Mouse (Mus musculus) MEL (cell line): Measurements from ENCODE around the gene Selenom. TPM values are rescaled to one million over a fixed set of nuclear protein-coding genes. Genes with fewer than 3 reads are reported as not detected.

ENCODE experiments used
- DNase-seq: peaks from one replicate; pipeline ENCODE4 v3.0.0; 2011; ENCODE audit warnings: low read depth, low spot score
- H3K27ac ChIP-seq: 2 replicates; pipeline ENCODE4 v1.5.1; 2012; ENCODE audit warnings: low read depth, mild to moderate bottlenecking, control low read depth, low read length, moderate library complexity; ENCODE audit not compliant: control insufficient read depth
- H3K27me3 ChIP-seq, 2 experiments: fragments of 150-350 bp in 1 of 2; sonication (generic) in 1 of 2; 2 replicates each; pipeline ENCODE4 v1.6.1; 2012; ENCODE audit warnings: low read length in 2 of 2, mild to moderate bottlenecking in 2 of 2, improper control_type of control experiment in 1 of 2, moderate library complexity in 1 of 2; ENCODE audit not compliant: insufficient read depth in 2 of 2, control insufficient read depth in 1 of 2
- H3K36me3 ChIP-seq, 2 experiments: 2 replicates each; pipeline ENCODE4 v1.6.1; 2012 to 2014; ENCODE audit warnings: low read length in 2 of 2, improper control_type of control experiment in 1 of 2, inconsistent platforms in 1 of 2, mild to moderate bottlenecking in 1 of 2; ENCODE audit not compliant: insufficient read depth in 2 of 2, control insufficient read depth in 1 of 2
- H3K4me1 ChIP-seq, 2 experiments: fragments of 150-350 bp in 1 of 2; sonication (generic) in 1 of 2; 2 replicates each; pipeline ENCODE4 v1.6.1; 2012; ENCODE audit warnings: low read length in 2 of 2, improper control_type of control experiment in 1 of 2, mild to moderate bottlenecking in 1 of 2; ENCODE audit not compliant: insufficient read depth in 2 of 2, control insufficient read depth in 1 of 2
- H3K4me3 ChIP-seq, 2 experiments: fragments of 150-350 bp in 1 of 2; sonication (generic) in 1 of 2; 2 replicates each; pipeline ENCODE4 v1.5.1; 2012; ENCODE audit warnings: low read depth in 2 of 2, low read length in 2 of 2, mild to moderate bottlenecking in 2 of 2, moderate library complexity in 2 of 2, control low read depth in 1 of 2, improper control_type of control experiment in 1 of 2; ENCODE audit not compliant: control insufficient read depth in 1 of 2, insufficient read depth in 1 of 2
- H3K79me2 ChIP-seq: 2 replicates; pipeline ENCODE4 v1.6.1; 2012; ENCODE audit warnings: mild to moderate bottlenecking, low read length, moderate library complexity; ENCODE audit not compliant: control insufficient read depth, poor library complexity, insufficient read depth
- H3K9ac ChIP-seq: 2 replicates; pipeline ENCODE4 v1.6.1; 2012; ENCODE audit warnings: low read depth, mild to moderate bottlenecking, control low read depth, low read length, moderate library complexity; ENCODE audit not compliant: control insufficient read depth, poor library complexity, severe bottlenecking
- H3K9me3 ChIP-seq: fragments of 150-350 bp; sonication (generic); replicated peaks from 2 replicates; pipeline ENCODE4 v1.6.1; 2012; ENCODE audit warnings: mild to moderate bottlenecking, low read length, improper control_type of control experiment, moderate library complexity; ENCODE audit not compliant: insufficient read depth
- BHLHE40 ChIP-seq: IDR thresholded peaks from 2 replicates; pipeline ENCODE4 v1.6.1; 2012; ENCODE audit warnings: low read depth, mild to moderate bottlenecking, inconsistent platforms, low read length, improper control_type of control experiment, borderline replicate concordance
- CHD1 ChIP-seq: IDR thresholded peaks from 2 replicates; pipeline ENCODE4 v1.6.1; 2012; ENCODE audit warnings: low read depth, mild to moderate bottlenecking, inconsistent platforms, low read length, improper control_type of control experiment
- CHD2 ChIP-seq: IDR thresholded peaks from 2 replicates; pipeline ENCODE4 v1.6.1; 2011; ENCODE audit warnings: low read length, improper control_type of control experiment
- CTCF ChIP-seq, 3 experiments: IDR thresholded peaks in 2 of 3; conservative IDR thresholded peaks in 1 of 3; 2 replicates each; pipeline ENCODE4 v1.5.1; 2011 to 2012; ENCODE audit warnings: low read length in 3 of 3, low read depth in 2 of 3, mild to moderate bottlenecking in 2 of 3, improper control_type of control experiment in 1 of 3, inconsistent platforms in 1 of 3, mixed read lengths in 1 of 3, moderate library complexity in 1 of 3; ENCODE audit not compliant: control insufficient read depth in 1 of 3, insufficient read depth in 1 of 3, poor library complexity in 1 of 3, severe bottlenecking in 1 of 3
- E2F4 ChIP-seq: IDR thresholded peaks from 2 replicates; pipeline ENCODE4 v1.6.1; 2011; ENCODE audit warnings: low read depth, low read length, improper control_type of control experiment, borderline replicate concordance
- EP300 ChIP-seq, 2 experiments: IDR thresholded peaks; 2 replicates each; pipeline ENCODE4 v1.6.1; 2011; ENCODE audit warnings: improper control_type of control experiment in 2 of 2, low read length in 2 of 2, low read depth in 1 of 2, mild to moderate bottlenecking in 1 of 2
- ETS1 ChIP-seq: IDR thresholded peaks from 2 replicates; pipeline ENCODE4 v1.6.1; 2012; ENCODE audit warnings: low read depth, mild to moderate bottlenecking, inconsistent platforms, low read length, improper control_type of control experiment, moderate library complexity
- GABPA ChIP-seq: IDR thresholded peaks from 2 replicates; pipeline ENCODE4 v1.6.1; 2012; ENCODE audit warnings: low read depth, mild to moderate bottlenecking, inconsistent platforms, low read length, improper control_type of control experiment, moderate library complexity
- GATA1 ChIP-seq: IDR thresholded peaks from 2 replicates; pipeline ENCODE4 v1.6.1; 2011; ENCODE audit warnings: low read depth, low read length, improper control_type of control experiment
- HCFC1 ChIP-seq: IDR thresholded peaks from 2 replicates; pipeline ENCODE4 v1.6.1; 2012; ENCODE audit warnings: low read depth, mild to moderate bottlenecking, inconsistent platforms, low read length, improper control_type of control experiment, moderate library complexity
- JUND ChIP-seq: IDR thresholded peaks from 2 replicates; pipeline ENCODE4 v1.6.1; 2011; ENCODE audit warnings: low read depth, mild to moderate bottlenecking, improper control_type of control experiment, low read length
- KAT2A ChIP-seq: conservative IDR thresholded peaks from 2 replicates; pipeline ENCODE4 v1.6.1; 2012; ENCODE audit warnings: low read depth, low read length, improper control_type of control experiment, inconsistent platforms
- MAX ChIP-seq: IDR thresholded peaks from 2 replicates; pipeline ENCODE4 v1.6.1; 2011; ENCODE audit warnings: low read length, improper control_type of control experiment
- MAZ ChIP-seq: IDR thresholded peaks from 2 replicates; pipeline ENCODE4 v1.6.1; 2012; ENCODE audit warnings: low read depth, mild to moderate bottlenecking, inconsistent platforms, low read length, improper control_type of control experiment
- MXI1 ChIP-seq: IDR thresholded peaks from 2 replicates; pipeline ENCODE4 v1.6.1; 2011; ENCODE audit warnings: mild to moderate bottlenecking, low read depth, low read length, improper control_type of control experiment
- MYB ChIP-seq: IDR thresholded peaks from 2 replicates; pipeline ENCODE4 v1.6.1; 2011; ENCODE audit warnings: mild to moderate bottlenecking, low read depth, low read length, improper control_type of control experiment
- NRF1 ChIP-seq: IDR thresholded peaks from 2 replicates; pipeline ENCODE4 v1.6.1; 2014; ENCODE audit warnings: low read depth, mild to moderate bottlenecking, inconsistent platforms, low read length, improper control_type of control experiment, moderate library complexity; ENCODE audit not compliant: poor library complexity, insufficient read depth, severe bottlenecking
- POLR2AphosphoS2 ChIP-seq: IDR thresholded peaks from 2 replicates; pipeline ENCODE4 v1.6.1; 2011; ENCODE audit warnings: low read length, improper control_type of control experiment
- POLR2AphosphoS5 ChIP-seq: IDR thresholded peaks from 2 replicates; pipeline ENCODE4 v1.6.1; 2012; ENCODE audit warnings: low read depth, borderline replicate concordance, mild to moderate bottlenecking, inconsistent platforms, low read length, moderate library complexity, mixed read lengths
- RCOR1 ChIP-seq: IDR thresholded peaks from 2 replicates; pipeline ENCODE4 v1.6.1; 2012; ENCODE audit warnings: low read depth, mild to moderate bottlenecking, inconsistent platforms, low read length, improper control_type of control experiment
- TAL1 ChIP-seq: IDR thresholded peaks from 2 replicates; pipeline ENCODE4 v1.6.1; 2012; ENCODE audit warnings: mild to moderate bottlenecking, inconsistent platforms, low read length, moderate library complexity, mixed read lengths
- TBP ChIP-seq: IDR thresholded peaks from 2 replicates; pipeline ENCODE4 v1.8.0; 2011; ENCODE audit warnings: low read depth, low read length, improper control_type of control experiment
- UBTF ChIP-seq: IDR thresholded peaks from 2 replicates; pipeline ENCODE4 v1.6.1; 2012; ENCODE audit warnings: low read depth, mild to moderate bottlenecking, inconsistent platforms, low read length, improper control_type of control experiment, moderate library complexity, borderline replicate concordance; ENCODE audit not compliant: insufficient read depth
- USF1 ChIP-seq: IDR thresholded peaks from 2 replicates; pipeline ENCODE4 v1.6.1; 2014; ENCODE audit warnings: low read depth, mild to moderate bottlenecking, inconsistent platforms, low read length, improper control_type of control experiment, moderate library complexity
- USF2 ChIP-seq, 2 experiments: IDR thresholded peaks; 2 replicates each; pipeline ENCODE4 v1.6.1; 2011 to 2012; ENCODE audit warnings: improper control_type of control experiment in 2 of 2, low read length in 2 of 2, borderline replicate concordance in 1 of 2, inconsistent platforms in 1 of 2, low read depth in 1 of 2, mild to moderate bottlenecking in 1 of 2; ENCODE audit not compliant: insufficient read depth in 1 of 2
- ZC3H11A ChIP-seq: IDR thresholded peaks from 2 replicates; pipeline ENCODE4 v1.6.1; 2012; ENCODE audit warnings: low read depth, mild to moderate bottlenecking, inconsistent platforms, low read length, improper control_type of control experiment
- ZKSCAN1 ChIP-seq: IDR thresholded peaks from 2 replicates; pipeline ENCODE4 v1.6.1; 2012; ENCODE audit warnings: low read depth, mild to moderate bottlenecking, inconsistent platforms, low read length, improper control_type of control experiment, moderate library complexity
- ZMIZ1 ChIP-seq: IDR thresholded peaks from 2 replicates; pipeline ENCODE4 v1.6.1; 2012; ENCODE audit warnings: low read depth, mild to moderate bottlenecking, inconsistent platforms, low read length, improper control_type of control experiment, moderate library complexity
- ZNF384 ChIP-seq: IDR thresholded peaks from 2 replicates; pipeline ENCODE4 v1.6.1; 2012; ENCODE audit warnings: low read depth, mild to moderate bottlenecking, inconsistent platforms, low read length, improper control_type of control experiment
- polyA plus RNA-seq, 2 experiments: library from polyadenylated mRNA; stranded (reverse) in 1 of 2; unstranded in 1 of 2; fragments of >175 nt in 1 of 2; fragments of >200 nt in 1 of 2; gene quantifications; 2 replicates each; pipeline versions ENCODE4 v1.2.1 to v1.2.4; 2012; ENCODE audit warnings: low replicate concordance in 2 of 2, low read depth in 1 of 2; ENCODE audit not compliant: insufficient read length in 2 of 2, insufficient read depth in 1 of 2, missing spikeins in 1 of 2
- total RNA-seq: library from RNA; depleted of rRNA; stranded (reverse); fragments of 300-350 nt; gene quantifications from 2 replicates; pipeline ENCODE4 v1.2.3, GENCODE M21; 2012

Selenom gene
- total and polyA plus RNA-seq, 3 experiments = 29.5 to 35.4 TPM; not detected in 1

- TF ChIP-seq ZMIZ1 = no peak
- peak in 1 of 2 experiments; percentile 14; a peak in 1 of 4 replicates for TF ChIP-seq EP300 (IDR thresholded peaks at IDR 0.05; ENCODE audit: low read depth in 1 of 2, low read length in 2 of 2)
- TF ChIP-seq MYB = 0 out of 2 replicates have a peak, but pooled peaks have one; percentile 39
- peak; percentile 97 for TF ChIP-seq POLR2AphosphoS2
- TF ChIP-seq POLR2AphosphoS5 = peak; percentile 98
- TF ChIP-seq MAZ = no peak; the same call in 1 of the 2 replicates
- peak; percentile 53; the same call in 1 of the 2 replicates for TF ChIP-seq CHD2
Observed at GRCm38 (mm10) chr11:3516859-3517845, 2.7 kb downstream of the Selenom start (continued).

DNA sequence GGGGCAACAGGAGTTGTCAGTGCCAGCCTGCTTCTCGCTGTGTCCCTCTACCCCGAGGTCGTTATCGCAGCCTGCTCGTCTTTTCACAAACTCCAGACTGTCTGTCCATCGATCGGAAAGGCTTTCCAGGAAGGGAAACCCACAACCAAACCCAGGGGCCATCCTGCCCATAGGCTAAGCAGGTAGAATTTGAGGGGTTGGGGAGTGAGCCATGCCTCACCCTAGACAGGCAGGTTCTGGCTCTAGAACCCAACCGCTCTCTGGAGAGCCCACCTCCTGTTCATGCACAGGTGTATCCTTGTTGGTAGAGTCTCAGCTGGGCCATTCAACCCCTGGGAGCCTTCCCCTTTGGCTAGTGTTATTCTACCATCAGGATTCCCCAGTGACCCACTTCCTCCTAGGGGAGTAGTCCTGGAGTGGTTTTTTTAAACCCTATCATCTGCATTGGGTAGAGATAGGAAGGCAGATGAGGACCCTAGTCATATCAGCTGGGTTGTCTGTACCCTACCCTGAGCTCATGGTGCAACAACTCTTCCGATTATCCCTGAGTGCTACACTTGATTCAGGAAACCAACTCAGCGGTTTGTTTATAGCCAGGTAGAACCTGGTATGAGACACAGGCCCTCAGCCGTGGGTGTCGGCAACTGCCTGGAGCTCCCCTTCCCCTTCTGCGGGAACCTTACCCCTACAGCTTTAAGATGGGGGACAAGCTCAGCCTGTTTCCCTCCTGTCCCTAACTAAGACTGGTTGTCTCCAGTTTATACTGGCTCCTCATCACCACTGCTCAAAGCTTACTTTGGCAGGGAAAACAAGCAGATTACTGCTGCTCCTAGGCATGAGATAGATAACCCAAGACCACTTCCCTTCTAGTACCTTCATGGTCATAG, 3.6 kb downstream of the Selenom start:
- H3K4me3 ChIP-seq = no peak overlapping the region
- peak overlapping the region; percentile 30 for H3K9ac ChIP-seq
- DNase-seq = peak; percentile 88
- peaks cover 0 to 42% of the 10 kb centered on the region in 2 experiments; a peak in 3 of 4 replicates for H3K4me1 ChIP-seq
- H3K9me3 ChIP-seq = no peaks in the 10 kb centered on the region
- H3K36me3 ChIP-seq = peaks cover 6 to 16% of the 10 kb centered on the region in 2 experiments; a peak in 3 of 4 replicates
- no peaks in the 10 kb centered on the region for H3K27me3 ChIP-seq
- H3K79me2 ChIP-seq = peaks cover 2% of the 10 kb centered on the region; the same call in 1 of the 2 replicates
- peak overlapping the region; percentile 68 for H3K27ac ChIP-seq
- TF ChIP-seq HCFC1 = no peak
- no peak for TF ChIP-seq NRF1
- TF ChIP-seq POLR2AphosphoS2 = peak; percentile 26
- TF ChIP-seq GATA1 = no peak
- no peak; the same call in 1 of the 2 replicates for TF ChIP-seq E2F4
- TF ChIP-seq KAT2A = no peak
- no peak for TF ChIP-seq JUND
- TF ChIP-seq TBP = no peak
- TF ChIP-seq ZC3H11A = no peak
- peak; percentile 20; the same call in 1 of the 2 replicates for TF ChIP-seq CHD2
- no peak; the same call in 1 of the 2 replicates for TF ChIP-seq MXI1
- TF ChIP-seq CHD1 = no peak
- TF ChIP-seq ZKSCAN1 = peak; percentile 59; the same call in 1 of the 2 replicates
- no peak for TF ChIP-seq UBTF
- peak; percentile 88 for TF ChIP-seq ETS1
- no peak for TF ChIP-seq MAX
- peak; percentile 77 for TF ChIP-seq ZNF384
- TF ChIP-seq GABPA = no peak
- peak; percentile 53 for TF ChIP-seq RCOR1
- 0 out of 2 replicates have a peak, but pooled peaks have one; percentile 1 for TF ChIP-seq TAL1
- peak; percentile 66; the same call in 1 of the 2 replicates for TF ChIP-seq BHLHE40
- no peak for TF ChIP-seq CTCF (IDR thresholded peaks at IDR 0.05 in 2 of 3, conservative IDR thresholded peaks at IDR 0.05 in 1 of 3; ENCODE audit: control insufficient read depth in 1 of 3, insufficient read depth in 1 of 3, low read depth in 2 of 3, low read length in 3 of 3, poor library complexity in 1 of 3, severe bottlenecking in 1 of 3)
- TF ChIP-seq USF2 (IDR thresholded peaks at IDR 0.05; ENCODE audit: borderline replicate concordance in 1 of 2, insufficient read depth in 1 of 2, low read depth in 1 of 2, low read length in 2 of 2) = no peak
- no peak; the same call in 1 of the 2 replicates for TF ChIP-seq USF1
- peak; percentile 48 for TF ChIP-seq ZMIZ1
